Mouse (Mus musculus): ENCODE measurements at regions not wholly inside any gene's neighbourhood (a gene's known extent, or its start where the extent isn't known, plus 50 kb on each side); places are given as distances from the start of the nearest gene placed in this dataset.
"Not testable (repeated sequence)": the region's sequence is repeated elsewhere in the genome, so short reads cannot be mapped to it uniquely, and the experiment has no call there.

DNA sequence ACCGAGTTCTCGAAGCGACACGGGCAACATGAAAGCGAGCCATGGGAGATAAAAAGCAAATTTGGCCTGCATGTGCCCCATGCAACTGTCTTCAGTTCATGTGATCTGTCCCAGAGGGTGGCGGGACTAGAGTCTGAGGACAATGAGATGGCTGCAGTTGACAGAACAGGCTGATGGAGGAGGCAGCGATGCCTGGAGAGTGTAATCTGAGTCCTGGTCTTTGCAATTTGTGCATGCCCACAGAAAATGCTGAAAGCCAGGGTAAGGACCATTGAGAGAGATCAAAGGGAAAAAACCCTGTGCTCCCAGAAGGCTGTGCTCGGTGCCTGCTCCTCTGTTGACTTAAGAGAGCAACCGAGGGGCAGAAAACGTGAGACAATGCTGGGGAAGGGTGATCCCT, 624.8 kb upstream of the BB014433 start:
- in situ Hi-C loops (cut with MboI; ENCODE audit: low pct_unique_long_range_greater_than_20kb in 1 of 2, low sequenced_read_pairs in 2 of 2, unreplicated experiment in 1 of 2) = no loop called here

DNA sequence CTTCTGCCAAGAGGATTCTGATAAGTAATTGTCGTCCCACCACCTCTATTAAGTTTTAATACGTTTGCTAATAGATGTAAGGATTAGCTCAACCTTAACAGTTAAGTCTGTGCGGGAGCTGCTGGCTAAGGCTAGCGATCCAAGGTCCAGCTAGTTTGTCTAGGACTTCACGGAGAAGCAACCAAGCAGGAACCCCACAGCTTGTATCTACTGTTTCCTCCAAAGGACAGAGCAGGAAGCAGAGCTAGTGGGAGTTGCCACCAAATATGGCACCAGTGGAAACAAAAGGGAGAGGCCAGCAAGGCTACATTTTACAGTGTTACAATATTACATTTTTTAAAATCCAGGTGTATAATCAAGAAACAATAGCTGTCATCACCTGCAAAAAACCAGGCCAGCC, 624.4 kb upstream of the BB014433 start:
- in situ Hi-C loops (cut with MboI; ENCODE audit: low pct_unique_long_range_greater_than_20kb in 1 of 2, low sequenced_read_pairs in 2 of 2, unreplicated experiment in 1 of 2) = no loop called here

DNA sequence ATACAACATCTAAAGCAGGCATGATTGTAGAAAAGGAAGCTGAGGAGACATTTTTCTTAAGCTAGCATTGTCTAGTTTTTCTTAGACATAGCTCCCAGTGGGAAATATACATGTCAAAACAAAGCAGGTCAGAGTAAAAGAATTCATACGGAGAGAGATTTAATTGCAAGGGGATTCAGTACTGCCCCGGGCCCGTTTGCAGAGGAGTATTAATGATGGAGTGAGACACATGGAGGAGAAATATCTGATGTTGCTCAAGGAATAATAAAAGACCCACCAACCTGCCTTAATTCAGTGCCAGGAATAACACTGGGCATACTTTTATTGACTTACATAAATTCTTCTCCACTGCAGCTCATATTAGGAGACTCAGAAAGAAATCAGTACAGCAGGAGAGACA, 623.6 kb upstream of the BB014433 start:
- in situ Hi-C loops (cut with MboI; ENCODE audit: low pct_unique_long_range_greater_than_20kb in 1 of 2, low sequenced_read_pairs in 2 of 2, unreplicated experiment in 1 of 2) = no loop called here

GRCm38 (mm10) chr8:15660602-15661001, 614.7 kb upstream of the BB014433 start:
- in situ Hi-C loops (cut with MboI; ENCODE audit: low pct_unique_long_range_greater_than_20kb in 1 of 2, low sequenced_read_pairs in 2 of 2, unreplicated experiment in 1 of 2) = no loop called here

DNA sequence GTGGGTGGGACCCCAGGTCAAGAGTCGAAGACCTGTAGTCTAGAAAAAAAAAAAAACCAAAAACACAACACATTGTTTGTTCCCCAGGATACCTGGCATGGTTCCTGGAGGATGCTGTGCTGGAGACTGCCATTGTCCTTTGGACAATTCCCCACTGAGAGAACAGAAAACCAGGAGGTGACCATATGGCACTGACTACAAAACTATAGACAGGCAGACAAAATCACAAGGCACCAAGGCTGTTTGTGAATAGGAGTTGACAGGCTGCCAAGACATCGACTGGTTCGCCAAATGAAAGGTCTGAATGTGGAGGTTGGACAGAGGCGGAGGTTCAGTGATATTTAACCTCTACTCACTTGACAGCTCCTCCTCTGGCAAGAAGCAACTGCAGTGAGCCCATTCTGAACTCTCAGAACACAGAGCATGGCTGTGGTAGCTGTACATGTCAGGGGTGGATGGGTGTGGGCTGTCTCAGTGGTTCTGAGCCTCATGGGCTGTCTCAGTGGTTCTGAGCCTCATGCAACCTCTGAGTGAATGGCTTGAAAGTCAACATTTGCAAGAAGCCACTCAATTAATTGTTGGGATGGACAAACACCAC, 589.0 kb upstream of the BB014433 start:
- in situ Hi-C loops (cut with MboI; ENCODE audit: low pct_unique_long_range_greater_than_20kb in 1 of 2, low sequenced_read_pairs in 2 of 2, unreplicated experiment in 1 of 2) = no loop called here

GRCm38 (mm10) chr8:15628584-15628983, 582.7 kb upstream of the BB014433 start:
- in situ Hi-C loops (cut with MboI; ENCODE audit: low pct_unique_long_range_greater_than_20kb in 1 of 2, low sequenced_read_pairs in 2 of 2, unreplicated experiment in 1 of 2) = no loop called here

GRCm38 (mm10) chr8:15623602-15624392, 577.9 kb upstream of the BB014433 start:
- in situ Hi-C loops (cut with MboI; ENCODE audit: low pct_unique_long_range_greater_than_20kb in 1 of 2, low sequenced_read_pairs in 2 of 2, unreplicated experiment in 1 of 2) = not testable (repeated sequence)

DNA sequence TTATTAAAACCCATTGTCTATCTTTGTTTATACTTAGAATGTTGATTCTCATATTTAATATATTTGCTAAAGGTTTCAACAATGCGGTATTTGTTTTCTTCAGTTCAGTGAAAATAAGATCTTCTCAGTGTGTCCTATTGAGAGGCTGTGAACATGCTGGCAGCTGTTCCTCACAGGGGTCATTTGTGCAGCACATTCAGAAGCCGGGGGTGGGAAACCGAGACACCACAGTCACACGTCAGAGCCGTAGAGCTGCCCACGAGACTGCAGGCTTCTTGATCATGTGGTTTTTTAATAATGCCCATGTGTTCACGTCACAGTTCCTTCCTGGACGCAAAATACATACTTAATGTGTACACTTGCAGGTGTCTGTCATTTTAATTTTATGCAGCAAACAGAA, 564.3 kb upstream of the BB014433 start:
- in situ Hi-C loops (cut with MboI; ENCODE audit: low pct_unique_long_range_greater_than_20kb in 1 of 2, low sequenced_read_pairs in 2 of 2, unreplicated experiment in 1 of 2) = no loop called here

DNA sequence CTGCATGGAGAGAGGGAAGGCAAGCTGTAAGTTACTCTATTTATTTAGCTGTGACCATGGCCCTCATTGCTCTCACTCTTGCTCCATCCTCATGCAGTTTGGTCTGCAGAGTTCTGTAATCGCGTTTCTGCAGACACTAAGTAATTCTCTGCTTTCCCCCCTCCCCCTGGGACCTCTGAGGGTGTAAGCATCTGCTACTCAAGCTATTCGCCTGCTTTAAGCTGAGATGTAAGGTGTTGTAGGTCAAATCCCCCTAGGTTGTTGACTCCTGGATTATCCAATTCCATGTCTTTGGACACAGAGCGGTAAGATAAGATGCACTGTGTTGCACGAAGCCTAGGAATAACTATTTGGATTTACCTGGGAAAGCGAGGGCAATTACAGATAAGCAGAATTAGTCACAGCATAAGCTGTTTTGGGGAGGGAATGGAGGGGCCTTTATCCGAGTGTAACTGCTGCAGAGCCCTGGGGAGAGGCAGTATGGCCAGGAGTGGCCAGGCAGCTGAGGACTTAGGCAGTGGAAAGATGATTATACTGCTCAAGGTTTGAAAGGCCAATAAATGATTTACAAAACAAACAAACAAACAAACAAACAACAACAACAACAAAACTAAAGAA, 561.8 kb upstream of the BB014433 start:
- in situ Hi-C loops (cut with MboI; ENCODE audit: low pct_unique_long_range_greater_than_20kb in 1 of 2, low sequenced_read_pairs in 2 of 2, unreplicated experiment in 1 of 2) = no loop called here

GRCm38 (mm10) chr8:15601531-15601930, 555.7 kb upstream of the BB014433 start:
- in situ Hi-C loops (cut with MboI; ENCODE audit: low pct_unique_long_range_greater_than_20kb in 1 of 2, low sequenced_read_pairs in 2 of 2, unreplicated experiment in 1 of 2) = no loop called here

- in situ Hi-C loops (cut with MboI; ENCODE audit: low pct_unique_long_range_greater_than_20kb in 1 of 2, low sequenced_read_pairs in 2 of 2, unreplicated experiment in 1 of 2) = no loop called here
These were observed 547.2 kb upstream of the BB014433 start for GRCm38 (mm10) chr8:15593106-15593505.

- in situ Hi-C loops (cut with MboI; ENCODE audit: low pct_unique_long_range_greater_than_20kb in 1 of 2, low sequenced_read_pairs in 2 of 2, unreplicated experiment in 1 of 2) = no loop called here
These were observed 537.9 kb upstream of the BB014433 start for GRCm38 (mm10) chr8:15583782-15584181.

- in situ Hi-C loops (cut with MboI; ENCODE audit: low pct_unique_long_range_greater_than_20kb in 1 of 2, low sequenced_read_pairs in 2 of 2, unreplicated experiment in 1 of 2) = no loop called here
These were observed 524.2 kb upstream of the BB014433 start for GRCm38 (mm10) chr8:15570091-15570490.

DNA sequence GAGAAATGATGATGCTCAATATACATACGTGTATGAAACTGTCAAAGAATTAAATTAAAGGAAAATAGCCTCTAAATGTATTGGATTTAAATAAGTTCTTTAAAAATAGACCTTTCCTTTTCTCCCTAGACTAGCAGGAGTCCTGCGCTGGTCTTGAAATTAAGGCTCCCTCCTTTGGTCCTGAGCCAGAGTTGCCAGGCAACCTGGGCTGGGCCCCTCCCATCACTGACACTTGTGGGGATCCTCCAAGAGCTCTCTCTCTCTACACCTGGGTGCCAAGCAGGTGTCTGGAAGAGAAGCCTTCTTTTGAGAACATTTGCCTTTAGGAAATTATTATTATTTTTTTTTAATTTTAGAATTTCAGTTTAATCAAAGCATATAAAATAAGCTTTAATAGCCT, 521.9 kb upstream of the BB014433 start:
- in situ Hi-C loops (cut with MboI; ENCODE audit: low pct_unique_long_range_greater_than_20kb in 1 of 2, low sequenced_read_pairs in 2 of 2, unreplicated experiment in 1 of 2) = no loop called here

DNA sequence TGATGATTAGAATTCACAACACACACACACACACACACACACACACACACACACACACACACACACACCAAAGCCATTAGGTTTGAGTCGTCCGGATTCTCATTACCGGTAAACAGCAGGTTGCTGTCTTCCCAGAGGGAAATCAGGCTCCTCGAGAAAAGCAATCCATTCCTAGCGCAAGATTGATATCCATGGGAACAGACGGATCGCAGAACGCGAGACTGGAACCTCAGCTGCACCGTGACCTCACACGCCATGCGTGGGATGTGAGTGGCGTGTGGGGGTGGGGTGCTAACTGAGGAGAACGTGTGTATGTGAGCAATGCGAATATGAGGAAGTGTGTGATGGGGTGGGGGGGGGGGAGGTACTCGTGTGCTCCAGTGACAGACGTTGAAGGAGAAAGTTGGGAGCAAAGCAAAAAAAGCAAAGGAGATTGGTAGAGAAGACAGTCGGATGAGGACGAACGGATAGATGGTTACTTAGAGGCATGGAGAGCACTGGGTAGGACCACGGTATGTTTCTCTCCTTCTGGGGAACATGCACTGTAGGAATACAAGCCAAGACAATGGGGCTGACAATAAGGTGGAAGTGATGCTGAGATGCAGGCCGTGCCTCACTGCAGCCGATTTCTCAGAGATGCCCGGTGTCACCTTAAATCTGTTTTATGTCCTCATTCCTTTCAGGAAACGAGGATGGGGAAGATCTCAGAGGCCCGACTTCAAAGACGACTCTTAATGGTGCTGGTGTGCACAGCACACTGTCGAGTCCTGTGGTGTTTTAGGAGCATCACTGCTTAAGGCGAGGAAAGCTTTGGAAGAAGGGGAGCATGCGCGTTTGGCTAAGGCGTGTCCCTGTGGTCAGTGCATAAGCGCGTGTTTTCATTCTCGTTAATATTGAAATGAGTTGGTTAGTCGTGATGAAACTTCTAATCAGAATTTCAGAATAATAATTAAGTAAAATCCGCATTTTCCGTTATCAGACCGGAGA, 516.7 kb upstream of the BB014433 start:
- in situ Hi-C loops (cut with MboI; ENCODE audit: low pct_unique_long_range_greater_than_20kb in 1 of 2, low sequenced_read_pairs in 2 of 2, unreplicated experiment in 1 of 2) = no loop called here

- in situ Hi-C loops (cut with MboI; ENCODE audit: low pct_unique_long_range_greater_than_20kb in 1 of 2, low sequenced_read_pairs in 2 of 2, unreplicated experiment in 1 of 2) = no loop called here
These were observed 486.1 kb upstream of the BB014433 start for GRCm38 (mm10) chr8:15532027-15532426.

DNA sequence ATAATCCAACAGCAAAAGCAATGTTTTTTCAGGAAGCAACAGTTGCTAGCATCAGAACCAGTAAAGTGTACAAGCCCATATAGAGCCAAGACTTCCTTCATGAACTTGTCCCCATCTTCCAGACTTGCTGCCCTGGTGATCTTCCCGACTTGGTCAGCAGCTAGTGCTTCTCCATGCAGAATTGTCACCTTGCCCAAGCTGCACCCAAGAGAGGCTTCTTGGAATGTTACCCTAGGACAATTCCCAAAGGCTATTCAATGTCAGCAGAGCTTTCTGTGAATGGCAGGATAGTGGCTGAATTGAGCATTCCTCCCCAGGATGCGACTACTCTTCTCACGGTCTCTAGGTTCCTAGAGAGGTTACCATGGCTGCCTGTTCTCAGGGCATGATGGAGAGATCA, 479.6 kb upstream of the BB014433 start:
- in situ Hi-C loops (cut with MboI; ENCODE audit: low pct_unique_long_range_greater_than_20kb in 1 of 2, low sequenced_read_pairs in 2 of 2, unreplicated experiment in 1 of 2) = no loop called here

- in situ Hi-C loops (cut with MboI; ENCODE audit: low pct_unique_long_range_greater_than_20kb in 1 of 2, low sequenced_read_pairs in 2 of 2, unreplicated experiment in 1 of 2) = not testable (repeated sequence)
These were observed 474.0 kb upstream of the BB014433 start for GRCm38 (mm10) chr8:15519896-15520295.

GRCm38 (mm10) chr8:15500973-15501372, 455.1 kb upstream of the BB014433 start:
- in situ Hi-C loops (cut with MboI; ENCODE audit: low pct_unique_long_range_greater_than_20kb in 1 of 2, low sequenced_read_pairs in 2 of 2, unreplicated experiment in 1 of 2) = no loop called here

All from mouse embryonic stem cell (cell line).